Comparison of ENCODE assay signal across 22 mouse cellular contexts in genomic region chr7:100262350-100262749, GRCm38 (mm10). TPM values are rescaled to one million over a fixed set of nuclear protein-coding genes. Genes with fewer than 3 reads are reported as not detected.
DNase-seq lines count a peak whose midpoint lies in the region; ATAC-seq and TF ChIP-seq lines count a peak whose summit lies in the region.
"Had no signal": no experiment of that assay in that cellular context is flagged by ENCODE, and none has a peak within 500 bp of the region (broad histone marks: within the 10 kb centered on the region; RNA-seq: fewer than 3 reads in every experiment).

No protein-coding gene starts in this region.

- TF ChIP-seq RAD21 in MEL (IDR thresholded peaks at IDR 0.05; ENCODE audit: low read depth, low read length) = peak; percentile 46

- no peak for DNase-seq in heart, adult 2 months
- no peak for DNase-seq in heart, adult 9 months (ENCODE audit: low spot score in 2 of 2)
- DNase-seq in lung, postnatal 36 days = peak; percentile 13
- no peak for DNase-seq in lung, postnatal 4 days
- peak; percentile 47 for DNase-seq in MEL (ENCODE audit: low read depth, low spot score)
- DNase-seq in stomach, postnatal 0 days (ENCODE audit: low spot score) = no peak
- no peak for DNase-seq in heart, postnatal 25 days (ENCODE audit: low spot score)
- no peak for DNase-seq in kidney, postnatal 4 days
- DNase-seq: cerebellum, adult 11-12 months; cerebellum, postnatal 14 days; lung, adult 18-20 months; thymus, adult 2 months; thymus, postnatal 4 days had no signal

- no peak for TF ChIP-seq POLR2A in heart, adult 2 months (IDR thresholded peaks at IDR 0.05; ENCODE audit: insufficient read depth, low read depth, low read length)
- no peak for TF ChIP-seq POLR2A in MEL (IDR thresholded peaks at IDR 0.05; ENCODE audit: control insufficient read depth in 1 of 2, insufficient read depth in 1 of 2, low read depth in 1 of 2, low read length in 2 of 2, poor library complexity in 1 of 2)

- no peak overlapping the region for H3K9ac ChIP-seq in heart, adult 2 months (ENCODE audit: low read depth, low read length)
- no peak overlapping the region for H3K9ac ChIP-seq in MEL (ENCODE audit: control insufficient read depth, low read depth, low read length, poor library complexity, severe bottlenecking)
- no peak overlapping the region for H3K9ac ChIP-seq in stomach, postnatal 0 days (ENCODE audit: low read length)
- H3K9ac ChIP-seq: intestine, embryonic 15.5 days; limb, embryonic 12.5 days; liver, embryonic 12.5 days; neural tube, embryonic 15.5 days had no signal

- WGBS in heart, adult 2 months = 65% methylated on average over 3 of the region's 3 CpGs
- WGBS in stomach, postnatal 0 days = 74% methylated on average over 3 of the region's 3 CpGs

- TF ChIP-seq EP300 in heart, adult 2 months (IDR thresholded peaks at IDR 0.05; ENCODE audit: insufficient read depth, low read depth, low read length) = no peak
- no peak for TF ChIP-seq EP300 in MEL (IDR thresholded peaks at IDR 0.05; ENCODE audit: low read depth in 1 of 2, low read length in 2 of 2)
- TF ChIP-seq EP300 in stomach, postnatal 0 days (optimal IDR thresholded peaks at IDR 0.05) = no peak

- H3K4me3 ChIP-seq in heart, adult 2 months = no peak overlapping the region
- no peak overlapping the region for H3K4me3 ChIP-seq in MEL (ENCODE audit: control insufficient read depth in 1 of 2, insufficient read depth in 1 of 2, low read depth in 2 of 2, low read length in 2 of 2)
- H3K4me3 ChIP-seq in stomach, postnatal 0 days (ENCODE audit: low read depth, low read length) = no peak overlapping the region
- H3K4me3 ChIP-seq: forebrain, embryonic 10.5 days; heart, embryonic 10.5 days; intestine, embryonic 15.5 days; limb, embryonic 12.5 days; liver, embryonic 12.5 days; midbrain, embryonic 10.5 days; neural tube, embryonic 15.5 days had no signal

- no peaks in the 10 kb centered on the region for H3K4me1 ChIP-seq in heart, adult 2 months (ENCODE audit: control insufficient read depth, insufficient read depth, low read length)
- H3K4me1 ChIP-seq in MEL (ENCODE audit: control insufficient read depth in 1 of 2, insufficient read depth in 2 of 2, low read length in 2 of 2) = no peaks in the 10 kb centered on the region
- no peaks in the 10 kb centered on the region for H3K4me1 ChIP-seq in stomach, postnatal 0 days (replicated peaks; ENCODE audit: control insufficient read depth, insufficient read depth)
- H3K4me1 ChIP-seq: forebrain, embryonic 10.5 days; heart, embryonic 10.5 days; intestine, embryonic 15.5 days; limb, embryonic 12.5 days; liver, embryonic 12.5 days; midbrain, embryonic 10.5 days; neural tube, embryonic 15.5 days had no signal

- H3K79me2 ChIP-seq in heart, adult 2 months (replicated peaks; ENCODE audit: control insufficient read depth, insufficient read depth, low read length) = no peaks in the 10 kb centered on the region
- H3K79me2 ChIP-seq in MEL (ENCODE audit: control insufficient read depth, insufficient read depth, low read length, poor library complexity) = no peaks in the 10 kb centered on the region

- no peak for ATAC-seq in stomach, postnatal 0 days (ENCODE audit: low FRiP score, low TSS enrichment)
- ATAC-seq: hindbrain, embryonic 16.5 days; intestine, embryonic 15.5 days; liver, embryonic 12.5 days had no signal

- intact Hi-C loops in heart, adult 2 months (cut with DNase I) = no loop called here
- intact Hi-C loops in heart, postnatal 25 days (cut with DNase I) = no loop called here

- no peak overlapping the region for H3K4me2 ChIP-seq in stomach, postnatal 0 days (replicated peaks; ENCODE audit: low read depth)
- H3K4me2 ChIP-seq: intestine, embryonic 15.5 days; limb, embryonic 12.5 days; liver, embryonic 12.5 days; neural tube, embryonic 15.5 days had no signal

- H3K27me3 ChIP-seq in heart, adult 2 months (ENCODE audit: control insufficient read depth, insufficient read depth, low read length) = no peaks in the 10 kb centered on the region
- H3K27me3 ChIP-seq in MEL (ENCODE audit: control insufficient read depth in 1 of 2, insufficient read depth in 2 of 2, low read length in 2 of 2) = no peaks in the 10 kb centered on the region
- H3K27me3 ChIP-seq in stomach, postnatal 0 days (ENCODE audit: control insufficient read depth, insufficient read depth, low read length) = no peaks in the 10 kb centered on the region
- H3K27me3 ChIP-seq: intestine, embryonic 15.5 days; limb, embryonic 12.5 days; liver, embryonic 12.5 days; neural tube, embryonic 15.5 days had no signal

- peak; percentile 37 for TF ChIP-seq CTCF in heart, adult 2 months (IDR thresholded peaks at IDR 0.05)
- TF ChIP-seq CTCF in MEL (IDR thresholded peaks at IDR 0.05 in 2 of 3, conservative IDR thresholded peaks at IDR 0.05 in 1 of 3; ENCODE audit: control insufficient read depth in 1 of 3, insufficient read depth in 1 of 3, low read depth in 2 of 3, low read length in 3 of 3, poor library complexity in 1 of 3, severe bottlenecking in 1 of 3) = peak in 2 of 3 experiments; percentile 44 to 48; a peak in 4 of 6 replicates
- peak; percentile 37; the same call in 1 of the 2 replicates for TF ChIP-seq CTCF in stomach, postnatal 0 days (IDR thresholded peaks at IDR 0.05; ENCODE audit: low read depth)

- no peaks in the 10 kb centered on the region; the same call in 1 of the 2 replicates for H3K36me3 ChIP-seq in heart, adult 2 months (ENCODE audit: control insufficient read depth, insufficient read depth, low read length)
- no peaks in the 10 kb centered on the region; a peak in 1 of 4 replicates for H3K36me3 ChIP-seq in MEL (ENCODE audit: control insufficient read depth in 1 of 2, insufficient read depth in 2 of 2, low read length in 2 of 2)
- H3K36me3 ChIP-seq in stomach, postnatal 0 days (ENCODE audit: control insufficient read depth, insufficient read depth, low read length) = no peaks in the 10 kb centered on the region
- H3K36me3 ChIP-seq: heart, embryonic 10.5 days; intestine, embryonic 15.5 days had no signal

- H3K27ac ChIP-seq in heart, adult 2 months = no peak overlapping the region
- H3K27ac ChIP-seq in MEL (ENCODE audit: control insufficient read depth, low read depth, low read length) = no peak overlapping the region
- H3K27ac ChIP-seq in stomach, postnatal 0 days (replicated peaks) = no peak overlapping the region
- H3K27ac ChIP-seq: forebrain, embryonic 10.5 days; heart, embryonic 10.5 days; intestine, embryonic 15.5 days; limb, embryonic 12.5 days; liver, embryonic 12.5 days; midbrain, embryonic 10.5 days; neural tube, embryonic 15.5 days had no signal

- H3K9me3 ChIP-seq in MEL (replicated peaks; ENCODE audit: insufficient read depth, low read length) = no peaks in the 10 kb centered on the region
- H3K9me3 ChIP-seq in stomach, postnatal 0 days (ENCODE audit: control insufficient read depth, low read length) = no peaks in the 10 kb centered on the region
- H3K9me3 ChIP-seq: forebrain, embryonic 10.5 days; heart, embryonic 10.5 days; intestine, embryonic 15.5 days; limb, embryonic 12.5 days; liver, embryonic 12.5 days; midbrain, embryonic 10.5 days; neural tube, embryonic 15.5 days had no signal

TF ChIP-seq in MEL, 35 proteins besides CTCF, POLR2A, EP300 and RAD21:
- TF ChIP-seq MYC (IDR thresholded peaks at IDR 0.05; ENCODE audit: low read depth, low read length) (no peak), ZC3H11A (IDR thresholded peaks at IDR 0.05; ENCODE audit: low read depth, low read length) (peak; percentile 30; the same call in 1 of the 2 replicates), TCF12 (IDR thresholded peaks at IDR 0.05; ENCODE audit: low read depth, low read length) (no peak), SMC3 (IDR thresholded peaks at IDR 0.05; ENCODE audit: low read depth, low read length) (peak; percentile 48)

RNA-seq across cellular contexts. Expression of gene P4ha3, which starts 23.0 kb away (rescaled TPM):
- under 1 TPM; 0.16 to 0.45 TPM for total RNA-seq in heart, adult 2 months (2021)
- 0.33 and 0.38 TPM in 2 replicates for polyA plus RNA-seq in heart, adult 2 months (2012; rRNA removed)
- total RNA-seq in MEL (2012; rRNA removed) = 0.35 and 0.39 TPM in 2 replicates
- polyA plus RNA-seq in MEL (2012; ENCODE audit: insufficient read depth in 1 of 2, insufficient read length in 2 of 2, low read depth in 1 of 2, low replicate concordance in 2 of 2, missing spikeins in 1 of 2) = not detected
- polyA plus RNA-seq in stomach, postnatal 0 days (2015; fragmentation: Nextera tagmentation; extraction: Ambion mirVana) = 1.2 and 1.4 TPM in 2 replicates
- under 1 TPM; 0.45 to 0.73 TPM for total RNA-seq in heart, postnatal 25 days (2021)
- total RNA-seq: hematopoietic stem cell, adult 5-6 weeks had no signal

RNA-seq across cellular contexts. Expression of gene Pgm2l1, which starts 35.2 kb away (rescaled TPM):
- 1 to 10 TPM; 7.0 TPM for total RNA-seq in heart, adult 2 months (2021)
- 1.5 and 2.2 TPM in 2 replicates for polyA plus RNA-seq in heart, adult 2 months (2012; rRNA removed)
- total RNA-seq in MEL (2012; rRNA removed) = 4.4 and 5.7 TPM in 2 replicates
- 10 to 100 TPM in 1 of 2 experiments, not detected in 1; 10.5 TPM for polyA plus RNA-seq in MEL (2012; ENCODE audit: insufficient read depth in 1 of 2, insufficient read length in 2 of 2, low read depth in 1 of 2, low replicate concordance in 2 of 2, missing spikeins in 1 of 2)
- 0.90 and 1.0 TPM in 2 replicates for polyA plus RNA-seq in stomach, postnatal 0 days (2015; fragmentation: Nextera tagmentation; extraction: Ambion mirVana)
- 1 to 10 TPM; 5.6 to 7.7 TPM for total RNA-seq in heart, postnatal 25 days (2021)

Comparison
In these comparisons a context has a peak if more than half of its experiments do, and no peak if none do; other contexts are left out.
1. DNase-seq: peak in lung, postnatal 36 days (single experiment) and MEL (single experiment); none in heart, adult 2 months (0 of 2), heart, adult 9 months (0 of 2), lung, postnatal 4 days (0 of 2), stomach, postnatal 0 days (single experiment), heart, postnatal 25 days (single experiment) and kidney, postnatal 4 days (0 of 2).
2. Peak in every context shown above with its lines, with median percentiles within 50 percentile points of each other: CTCF ChIP-seq.